Mouse (Mus musculus) heart, postnatal 25 days (tissue): ENCODE data around the gene C1galt1c1. TPM values are rescaled to one million over a fixed set of nuclear protein-coding genes. Genes with fewer than 3 reads are reported as not detected.

Experiments
- total RNA-seq, 2 experiments: library from RNA; stranded (reverse); gene quantifications; 2 replicates each; pipeline ENCODE4 v1.2.3; 2021

The C1galt1c1 gene
- total RNA-seq, 2 experiments from 2014 or later: 11.9 to 12.5 TPM

Other genes with a start within 250 kb of the C1galt1c1 start
- 100 to 1,000 TPM; 124 to 133 TPM for gene Lamp2, start 178.6 kb downstream of the C1galt1c1 start, total RNA-seq
- 10 to 100 TPM; 13.1 to 13.3 TPM for gene Cul4b, start 58.9 kb downstream of the C1galt1c1 start, total RNA-seq
- 10 to 100 TPM; 40.4 to 44.3 TPM for gene Mcts1, start 34.5 kb downstream of the C1galt1c1 start, total RNA-seq
- gene 6030498E09Rik, start 137.6 kb upstream of the C1galt1c1 start, total RNA-seq: not detected